Mouse (Mus musculus): ENCODE data around the gene Atcay. TPM values are rescaled to one million over a fixed set of nuclear protein-coding genes. Genes with fewer than 3 reads are reported as not detected.

Atcay gene
- total and polyA plus RNA-seq, 3 experiments: 0.06 to 0.08 TPM; not detected in 1

GRCm38 (mm10) chr10:81190912-81191321, 39.7 kb downstream of the Atcay start:
- H3K36me3 ChIP-seq (replicated peaks in 1 of 2; ENCODE audit: control insufficient read depth in 1 of 2, insufficient read depth in 1 of 2, low read length in 1 of 2): peaks cover 29 to 49% of the 10 kb centered on the region in 2 experiments
- dilution Hi-C loops (cut with MboI; ENCODE audit: extremely low pct_ligation_motif_present, extremely low pct_unique_long_range_greater_than_20kb, low sequenced_read_pairs): no loop called here

GRCm38 (mm10) chr10:81190236-81190911, 40.3 kb downstream of the Atcay start:
- Histone ChIP-seq H3K27me3 (replicated peaks) (peaks cover 2% of the 10 kb centered on the region), H3K4me2 (ENCODE audit: insufficient read depth, low read depth, poor library complexity, severe bottlenecking) (no peak overlapping the region), H3K9me3 (replicated peaks; ENCODE audit: low read length) (no peaks in the 10 kb centered on the region), H3K9ac (ENCODE audit: insufficient read depth, low read depth) (no peak overlapping the region), H3K79me2 (replicated peaks; ENCODE audit: control insufficient read depth, extremely low read depth, insufficient read depth, poor library complexity, severe bottlenecking) (no peaks in the 10 kb centered on the region), H3K4me3 (replicated peaks in 1 of 3; ENCODE audit: low read depth in 2 of 3, low read length in 2 of 3, poor library complexity in 1 of 3) (no peak overlapping the region), H3K4me1 (ENCODE audit: control insufficient read depth in 1 of 2, insufficient read depth in 2 of 2) (peaks cover 19 to 40% of the 10 kb centered on the region in 2 experiments), H3K27ac (ENCODE audit: insufficient read depth, low read depth) (no peak overlapping the region), H3K36me3 (replicated peaks in 1 of 2; ENCODE audit: control insufficient read depth in 1 of 2, insufficient read depth in 1 of 2, low read length in 1 of 2) (peaks cover 30 to 53% of the 10 kb centered on the region in 2 experiments)
- no peak for DNase-seq (ENCODE audit: extremely low read depth)
- in situ Hi-C loops (cut with MboI; ENCODE audit: low pct_ligation_motif_present, low pct_unique_long_range_greater_than_20kb, low sequenced_read_pairs): loop anchor here (10.0 kb wide), 1 partner anchor 164 kb away; the partner anchor contains the start of genes Hmg20b and Mfsd12
- TF ChIP-seq SIN3A (IDR thresholded peaks at IDR 0.05; ENCODE audit: low read length) (no peak), CTCF (conservative IDR thresholded peaks at IDR 0.05 in 1 of 2, IDR thresholded peaks at IDR 0.05 in 1 of 2; ENCODE audit: low read depth in 2 of 2, low read length in 2 of 2) (peak; percentile 10 to 37; a peak in 2 of 4 replicates)
- dilution Hi-C loops (cut with MboI; ENCODE audit: extremely low pct_ligation_motif_present, extremely low pct_unique_long_range_greater_than_20kb, low sequenced_read_pairs): no loop called here

More at GRCm38 (mm10) chr10:81190912-81191321, 39.7 kb downstream of the Atcay start:
- no peak overlapping the region for H3K9ac ChIP-seq (ENCODE audit: insufficient read depth, low read depth)
- peaks cover 2% of the 10 kb centered on the region for H3K27me3 ChIP-seq (replicated peaks)
- no peak overlapping the region for H3K4me2 ChIP-seq (ENCODE audit: insufficient read depth, low read depth, poor library complexity, severe bottlenecking)
- no peaks in the 10 kb centered on the region for H3K9me3 ChIP-seq (replicated peaks; ENCODE audit: low read length)
- H3K4me1 ChIP-seq (ENCODE audit: control insufficient read depth in 1 of 2, insufficient read depth in 2 of 2): peaks cover 20 to 45% of the 10 kb centered on the region in 2 experiments
- H3K4me3 ChIP-seq (replicated peaks in 1 of 3; ENCODE audit: low read depth in 2 of 3, low read length in 2 of 3, poor library complexity in 1 of 3): no peak overlapping the region
- no peak overlapping the region for H3K27ac ChIP-seq (ENCODE audit: insufficient read depth, low read depth)
- TF ChIP-seq MAX (IDR thresholded peaks at IDR 0.05; ENCODE audit: low read length) (no peak), IRF4 (IDR thresholded peaks at IDR 0.05; ENCODE audit: low read depth, low read length) (no peak), CTCF (conservative IDR thresholded peaks at IDR 0.05 in 1 of 2, IDR thresholded peaks at IDR 0.05 in 1 of 2; ENCODE audit: low read depth in 2 of 2, low read length in 2 of 2) (peak in 1 of 2 experiments; percentile 29; a peak in 1 of 4 replicates), RAD21 (IDR thresholded peaks at IDR 0.05; ENCODE audit: low read depth, low read length) (peak; percentile 1)
- H3K79me2 ChIP-seq (replicated peaks; ENCODE audit: control insufficient read depth, extremely low read depth, insufficient read depth, poor library complexity, severe bottlenecking): no peaks in the 10 kb centered on the region
- DNase-seq (ENCODE audit: extremely low read depth): no peak
- in situ Hi-C loops (cut with MboI; ENCODE audit: low pct_ligation_motif_present, low pct_unique_long_range_greater_than_20kb, low sequenced_read_pairs): loop anchor here (10.0 kb wide), 1 partner anchor 164 kb away; the partner anchor contains the start of genes Hmg20b and Mfsd12

- Histone ChIP-seq H3K9me3 (replicated peaks; ENCODE audit: low read length) (no peaks in the 10 kb centered on the region), H3K4me2 (ENCODE audit: insufficient read depth, low read depth, poor library complexity, severe bottlenecking) (no peak overlapping the region), H3K27me3 (replicated peaks) (peaks cover 2% of the 10 kb centered on the region), H3K4me3 (replicated peaks in 1 of 3; ENCODE audit: low read depth in 2 of 3, low read length in 2 of 3, poor library complexity in 1 of 3) (no peak overlapping the region), H3K79me2 (replicated peaks; ENCODE audit: control insufficient read depth, extremely low read depth, insufficient read depth, poor library complexity, severe bottlenecking) (no peaks in the 10 kb centered on the region), H3K9ac (ENCODE audit: insufficient read depth, low read depth) (no peak overlapping the region), H3K27ac (ENCODE audit: insufficient read depth, low read depth) (no peak overlapping the region), H3K4me1 (ENCODE audit: control insufficient read depth in 1 of 2, insufficient read depth in 2 of 2) (peaks cover 14 to 34% of the 10 kb centered on the region in 2 experiments), H3K36me3 (replicated peaks in 1 of 2; ENCODE audit: control insufficient read depth in 1 of 2, insufficient read depth in 1 of 2, low read length in 1 of 2) (peaks cover 35 to 58% of the 10 kb centered on the region in 2 experiments)
- DNase-seq (ENCODE audit: extremely low read depth): no peak
- in situ Hi-C loops (cut with MboI; ENCODE audit: low pct_ligation_motif_present, low pct_unique_long_range_greater_than_20kb, low sequenced_read_pairs): loop anchor here (10.0 kb wide), 1 partner anchor 165 kb away; the partner anchor contains the start of genes Hmg20b and Mfsd12
- TF ChIP-seq POLR2AphosphoS2 (IDR thresholded peaks at IDR 0.05; ENCODE audit: low read depth, low read length): no peak
- no peak for TF ChIP-seq UBTF (IDR thresholded peaks at IDR 0.05; ENCODE audit: low read depth, low read length)
- TF ChIP-seq USF1 (IDR thresholded peaks at IDR 0.05; ENCODE audit: low read depth, low read length): no peak
- TF ChIP-seq CHD2 (IDR thresholded peaks at IDR 0.05; ENCODE audit: low read length): no peak
- no peak for TF ChIP-seq JUND (conservative IDR thresholded peaks at IDR 0.05; ENCODE audit: low read depth, low read length)
- TF ChIP-seq NRF1 (IDR thresholded peaks at IDR 0.05; ENCODE audit: low read depth, low read length): no peak
- TF ChIP-seq TBP (conservative IDR thresholded peaks at IDR 0.05; ENCODE audit: low read depth, low read length): no peak
- no peak for TF ChIP-seq NELFE (IDR thresholded peaks at IDR 0.05; ENCODE audit: low read depth, low read length)
- TF ChIP-seq HCFC1 (IDR thresholded peaks at IDR 0.05; ENCODE audit: low read depth, low read length): no peak
- no peak for TF ChIP-seq ZMIZ1 (IDR thresholded peaks at IDR 0.05; ENCODE audit: low read depth, low read length)
- no peak for TF ChIP-seq RCOR1 (conservative IDR thresholded peaks at IDR 0.05; ENCODE audit: low read depth, low read length)
- TF ChIP-seq E2F4 (IDR thresholded peaks at IDR 0.05; ENCODE audit: insufficient replicate concordance, low read depth, low read length): no peak
- TF ChIP-seq CTCF (conservative IDR thresholded peaks at IDR 0.05 in 1 of 2, IDR thresholded peaks at IDR 0.05 in 1 of 2; ENCODE audit: low read depth in 2 of 2, low read length in 2 of 2): no peak
- no peak for TF ChIP-seq KAT2A (IDR thresholded peaks at IDR 0.05; ENCODE audit: insufficient replicate concordance, low read length)
- no peak for TF ChIP-seq ELF1 (IDR thresholded peaks at IDR 0.05; ENCODE audit: low read depth, low read length)
- TF ChIP-seq TCF12 (IDR thresholded peaks at IDR 0.05; ENCODE audit: low read depth, low read length): no peak
- no peak for TF ChIP-seq ZNF384 (IDR thresholded peaks at IDR 0.05; ENCODE audit: low read depth, low read length)
- TF ChIP-seq ETS1 (conservative IDR thresholded peaks at IDR 0.05; ENCODE audit: low read depth, low read length): no peak
- TF ChIP-seq RAD21 (IDR thresholded peaks at IDR 0.05; ENCODE audit: low read depth, low read length): no peak
- TF ChIP-seq ZKSCAN1 (IDR thresholded peaks at IDR 0.05; ENCODE audit: borderline replicate concordance, low read depth, low read length): no peak
- dilution Hi-C loops (cut with MboI; ENCODE audit: extremely low pct_ligation_motif_present, extremely low pct_unique_long_range_greater_than_20kb, low sequenced_read_pairs): no loop called here
These were observed 40.8 kb downstream of the Atcay start for GRCm38 (mm10) chr10:81189821-81190220.

All from CH12.LX (cell line).